Mouse (Mus musculus): ENCODE results near the gene Hydin. TPM values are rescaled to one million over a fixed set of nuclear protein-coding genes. Genes with fewer than 3 reads are reported as not detected.

The Hydin gene
- polyA plus RNA-seq, 1 experiment = 0.70 TPM

GRCm38 (mm10) chr8:110644422-110644821 is 377.6 kb downstream of the Hydin start:
- H3K4me3 ChIP-seq (replicated peaks; ENCODE audit: insufficient read depth, low read depth, low read length) = no peak overlapping the region
- no peak for TF ChIP-seq CTCF (IDR thresholded peaks at IDR 0.05; ENCODE audit: borderline replicate concordance, insufficient read depth, low read depth, low read length)
- TF ChIP-seq POLR2A (IDR thresholded peaks at IDR 0.05; ENCODE audit: borderline replicate concordance, insufficient read depth, low read length) = no peak
- H3K27ac ChIP-seq (ENCODE audit: insufficient read depth, low read length) = no peak overlapping the region
- DNase-seq = no peak
- no peaks in the 10 kb centered on the region for H3K27me3 ChIP-seq (ENCODE audit: control insufficient read depth, insufficient read depth, low read length)
- H3K4me1 ChIP-seq (ENCODE audit: control insufficient read depth, insufficient read depth, low read length) = peaks cover 27% of the 10 kb centered on the region
- WGBS = 60% methylated on average over 4 of the region's 4 CpGs

- Histone ChIP-seq H3K27ac (ENCODE audit: insufficient read depth, low read length) (no peak overlapping the region), H3K4me1 (ENCODE audit: control insufficient read depth, insufficient read depth, low read length) (peaks cover 32% of the 10 kb centered on the region), H3K27me3 (ENCODE audit: control insufficient read depth, insufficient read depth, low read length) (no peaks in the 10 kb centered on the region), H3K4me3 (replicated peaks; ENCODE audit: insufficient read depth, low read depth, low read length) (no peak overlapping the region)
- 93% methylated on average over 2 of the region's 2 CpGs for WGBS
- DNase-seq = no peak
- TF ChIP-seq CTCF (IDR thresholded peaks at IDR 0.05; ENCODE audit: borderline replicate concordance, insufficient read depth, low read depth, low read length) (no peak), POLR2A (IDR thresholded peaks at IDR 0.05; ENCODE audit: borderline replicate concordance, insufficient read depth, low read length) (no peak)
These were observed 378.1 kb downstream of the Hydin start for GRCm38 (mm10) chr8:110644901-110645300.

- no peak for DNase-seq
- Histone ChIP-seq H3K27me3 (ENCODE audit: control insufficient read depth, insufficient read depth, low read length) (no peaks in the 10 kb centered on the region), H3K27ac (ENCODE audit: insufficient read depth, low read length) (no peak overlapping the region), H3K4me1 (ENCODE audit: control insufficient read depth, insufficient read depth, low read length) (peaks cover 36% of the 10 kb centered on the region), H3K4me3 (replicated peaks; ENCODE audit: insufficient read depth, low read depth, low read length) (no peak overlapping the region)
- WGBS = 94% methylated on average over 3 of the region's 3 CpGs
- TF ChIP-seq POLR2A (IDR thresholded peaks at IDR 0.05; ENCODE audit: borderline replicate concordance, insufficient read depth, low read length) (no peak), CTCF (IDR thresholded peaks at IDR 0.05; ENCODE audit: borderline replicate concordance, insufficient read depth, low read depth, low read length) (no peak)
These were observed 378.6 kb downstream of the Hydin start for GRCm38 (mm10) chr8:110645340-110645739.

- WGBS = 7% methylated on average over 6 of the region's 6 CpGs
- H3K4me3 ChIP-seq (replicated peaks; ENCODE audit: insufficient read depth, low read depth, low read length) = no peak overlapping the region
- H3K27ac ChIP-seq (ENCODE audit: insufficient read depth, low read length) = no peak overlapping the region
- DNase-seq = peak; percentile 87 to 93
- H3K4me1 ChIP-seq (ENCODE audit: control insufficient read depth, insufficient read depth, low read length) = peaks cover 39% of the 10 kb centered on the region
- TF ChIP-seq POLR2A (IDR thresholded peaks at IDR 0.05; ENCODE audit: borderline replicate concordance, insufficient read depth, low read length) = no peak
- peak; percentile 98 for TF ChIP-seq CTCF (IDR thresholded peaks at IDR 0.05; ENCODE audit: borderline replicate concordance, insufficient read depth, low read depth, low read length)
- H3K27me3 ChIP-seq (ENCODE audit: control insufficient read depth, insufficient read depth, low read length) = no peaks in the 10 kb centered on the region
These were observed 379.3 kb downstream of the Hydin start for GRCm38 (mm10) chr8:110646064-110646463.

- peaks cover 31% of the 10 kb centered on the region for H3K4me1 ChIP-seq (ENCODE audit: control insufficient read depth, insufficient read depth, low read length)
- peak in 1 of 2 experiments; percentile 59 for DNase-seq
- no peak for TF ChIP-seq CTCF (IDR thresholded peaks at IDR 0.05; ENCODE audit: borderline replicate concordance, insufficient read depth, low read depth, low read length)
- 70% methylated on average over 3 of the region's 3 CpGs for WGBS
- H3K27me3 ChIP-seq (ENCODE audit: control insufficient read depth, insufficient read depth, low read length) = no peaks in the 10 kb centered on the region
- peak overlapping the region; percentile 10 for H3K27ac ChIP-seq (ENCODE audit: insufficient read depth, low read length)
- H3K4me3 ChIP-seq (replicated peaks; ENCODE audit: insufficient read depth, low read depth, low read length) = no peak overlapping the region
These were observed 381.8 kb downstream of the Hydin start for GRCm38 (mm10) chr8:110648577-110648976.

GRCm38 (mm10) chr8:110649286-110649685 is 382.5 kb downstream of the Hydin start:
- no peak overlapping the region for H3K4me3 ChIP-seq (replicated peaks; ENCODE audit: insufficient read depth, low read depth, low read length)
- TF ChIP-seq CTCF (IDR thresholded peaks at IDR 0.05; ENCODE audit: borderline replicate concordance, insufficient read depth, low read depth, low read length) (no peak), POLR2A (IDR thresholded peaks at IDR 0.05; ENCODE audit: borderline replicate concordance, insufficient read depth, low read length) (no peak)
- 12% methylated on average over 6 of the region's 6 CpGs for WGBS
- H3K27me3 ChIP-seq (ENCODE audit: control insufficient read depth, insufficient read depth, low read length) = no peaks in the 10 kb centered on the region
- H3K4me1 ChIP-seq (ENCODE audit: control insufficient read depth, insufficient read depth, low read length) = peaks cover 35% of the 10 kb centered on the region
- peak overlapping the region; percentile 10 for H3K27ac ChIP-seq (ENCODE audit: insufficient read depth, low read length)
- peak in 1 of 2 experiments; percentile 63 for DNase-seq

GRCm38 (mm10) chr8:110650838-110651237 is 384.1 kb downstream of the Hydin start:
- no peak overlapping the region for H3K27ac ChIP-seq (ENCODE audit: insufficient read depth, low read length)
- 73% methylated on average over 9 of the region's 9 CpGs for WGBS
- no peaks in the 10 kb centered on the region for H3K27me3 ChIP-seq (ENCODE audit: control insufficient read depth, insufficient read depth, low read length)
- no peak for TF ChIP-seq CTCF (IDR thresholded peaks at IDR 0.05; ENCODE audit: borderline replicate concordance, insufficient read depth, low read depth, low read length)
- TF ChIP-seq POLR2A (IDR thresholded peaks at IDR 0.05; ENCODE audit: borderline replicate concordance, insufficient read depth, low read length) = no peak
- peaks cover 43% of the 10 kb centered on the region for H3K4me1 ChIP-seq (ENCODE audit: control insufficient read depth, insufficient read depth, low read length)
- DNase-seq = no peak
- H3K4me3 ChIP-seq (replicated peaks; ENCODE audit: insufficient read depth, low read depth, low read length) = no peak overlapping the region

- WGBS = 77% methylated on average over 4 of the region's 4 CpGs
- TF ChIP-seq POLR2A (IDR thresholded peaks at IDR 0.05; ENCODE audit: borderline replicate concordance, insufficient read depth, low read length) (no peak), CTCF (IDR thresholded peaks at IDR 0.05; ENCODE audit: borderline replicate concordance, insufficient read depth, low read depth, low read length) (no peak)
- Histone ChIP-seq H3K27ac (ENCODE audit: insufficient read depth, low read length) (no peak overlapping the region), H3K4me3 (replicated peaks; ENCODE audit: insufficient read depth, low read depth, low read length) (no peak overlapping the region), H3K27me3 (ENCODE audit: control insufficient read depth, insufficient read depth, low read length) (no peaks in the 10 kb centered on the region), H3K4me1 (ENCODE audit: control insufficient read depth, insufficient read depth, low read length) (peaks cover 45% of the 10 kb centered on the region)
- DNase-seq = no peak
These were observed 385.1 kb downstream of the Hydin start for GRCm38 (mm10) chr8:110651847-110652246.
